Mouse (Mus musculus) hindbrain, postnatal 0 days (tissue): ENCODE results near the gene Tktl2. TPM values are rescaled to one million over a fixed set of nuclear protein-coding genes. Genes with fewer than 3 reads are reported as not detected.

Experiments used
- ATAC-seq: fragments of 200-750 bp; cut with Nextera tagmentation; 2 replicates; pipeline ENCODE4 v1.8.0; 2017; ENCODE audit warnings: mild to moderate bottlenecking, moderate TSS enrichment, moderate library complexity
- DNase-seq: peaks from one replicate; pipeline ENCODE4 v3.0.0-alpha.2; 2015; ENCODE audit warnings: low spot score
- H3K27ac ChIP-seq: fragments of 300-500 bp; sonication (generic); 2 replicates; pipeline ENCODE4 v1.5.1; 2014; ENCODE audit warnings: mild to moderate bottlenecking
- H3K27me3 ChIP-seq: fragments of 300-500 bp; sonication (generic); 2 replicates; pipeline ENCODE4 v1.6.1; 2014; ENCODE audit warnings: low read length, mixed read lengths; ENCODE audit not compliant: insufficient read depth
- H3K36me3 ChIP-seq: fragments of 300-500 bp; sonication (generic); 2 replicates; pipeline ENCODE4 v1.6.1; 2014; ENCODE audit warnings: low read length, mixed read lengths; ENCODE audit not compliant: insufficient read depth
- H3K4me1 ChIP-seq: fragments of 300-500 bp; sonication (generic); 2 replicates; pipeline ENCODE4 v1.6.1; 2014; ENCODE audit warnings: antibody characterized with exemption, low read length, mixed read lengths; ENCODE audit not compliant: insufficient read depth
- H3K4me2 ChIP-seq: fragments of 300-500 bp; sonication (generic); 2 replicates; pipeline ENCODE4 v1.6.1; 2014; ENCODE audit warnings: low read depth, mild to moderate bottlenecking, low read length, moderate library complexity, mixed read lengths
- H3K4me3 ChIP-seq: fragments of 300-500 bp; sonication (generic); 2 replicates; pipeline ENCODE4 v1.5.1; 2014; ENCODE audit warnings: low read length
- H3K9ac ChIP-seq: fragments of 300-500 bp; sonication (generic); replicated peaks from 2 replicates; pipeline ENCODE4 v1.6.1; 2014; ENCODE audit warnings: mild to moderate bottlenecking, low read length, moderate library complexity, mixed read lengths
- H3K9me3 ChIP-seq: fragments of 300-500 bp; sonication (generic); 2 replicates; pipeline ENCODE4 v1.6.1; 2016; ENCODE audit warnings: low read length, mixed read lengths
- CTCF ChIP-seq: IDR thresholded peaks from 2 replicates; pipeline ENCODE4 v1.5.1; 2016; ENCODE audit warnings: antibody characterized with exemption, control low read depth, low read depth
- WGBS: fragments of 180-500 bp; shearing (Covaris S2); extraction: QIAGEN DNeasy Blood & Tissue Kit; methylation state at CpG from one replicate; pipeline ENCODE4 v1.1.7; 2014; 5-methylcytosine and 5-hydroxymethylcytosine counted together
- polyA plus RNA-seq: library from polyadenylated mRNA; unstranded; fragments of >200 nt; fragmentation: Nextera tagmentation; extraction: Ambion mirVana; gene quantifications from 2 replicates; pipeline ENCODE4 v1.2.1, GENCODE M21; 2015
- total RNA-seq: library from RNA; depleted of rRNA; stranded (reverse); fragments of >200 nt; gene quantifications from 2 replicates; pipeline ENCODE4 v1.2.3, GENCODE M21; 2014; rRNA removed

Gene Tktl2
- total and polyA plus RNA-seq, 2 experiments from 2014 or later: 0.05 to 0.16 TPM

GRCm38 (mm10) chr8:66495726-66496125 is 15.8 kb upstream of the Tktl2 start:
- Histone ChIP-seq H3K9me3 (no peaks in the 10 kb centered on the region), H3K4me2 (no peak overlapping the region), H3K4me1 (no peaks in the 10 kb centered on the region), H3K4me3 (no peak overlapping the region), H3K9ac (no peak overlapping the region), H3K27me3 (no peaks in the 10 kb centered on the region), H3K36me3 (no peaks in the 10 kb centered on the region), H3K27ac (no peak overlapping the region)
- ATAC-seq (peak; percentile 85), DNase-seq (peak; percentile 82)
- TF ChIP-seq CTCF: peak; percentile 90
- 7% methylated on average over 8 of the region's 8 CpGs for WGBS

- DNase-seq: peak; percentile 88
- Histone ChIP-seq H3K4me3 (no peak overlapping the region), H3K27me3 (no peaks in the 10 kb centered on the region), H3K4me1 (no peaks in the 10 kb centered on the region), H3K36me3 (no peaks in the 10 kb centered on the region), H3K9ac (no peak overlapping the region), H3K9me3 (no peaks in the 10 kb centered on the region), H3K27ac (no peak overlapping the region), H3K4me2 (no peak overlapping the region)
- ATAC-seq: peak; percentile 63; the same call in 1 of the 2 replicates
- peak; percentile 81 for TF ChIP-seq CTCF
- WGBS: 32% methylated on average over 4 of the region's 4 CpGs
Observed at GRCm38 (mm10) chr8:66496998-66497577, 14.5 kb upstream of the Tktl2 start.

DNA sequence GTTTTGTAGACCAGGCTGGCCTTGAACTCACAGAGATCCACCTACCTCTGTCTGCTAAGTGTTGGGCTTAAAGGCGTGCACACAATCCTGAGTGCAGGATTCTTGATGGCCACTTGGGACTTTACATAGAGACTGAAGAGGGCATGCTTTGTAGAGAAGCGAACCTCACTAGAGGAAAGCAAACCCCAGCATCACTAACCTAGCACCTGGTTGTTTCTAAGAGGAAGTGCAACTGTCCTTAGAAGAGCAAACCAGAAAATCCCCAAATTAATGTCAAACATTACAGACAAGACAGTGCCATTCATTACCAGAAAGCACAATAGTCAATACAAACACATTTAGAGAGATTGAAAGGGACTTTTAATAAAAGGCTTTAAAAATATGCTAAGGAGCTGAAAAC is 8.2 kb upstream of the Tktl2 start:
- Histone ChIP-seq H3K27ac (no peak overlapping the region), H3K9me3 (no peaks in the 10 kb centered on the region), H3K4me3 (no peak overlapping the region), H3K36me3 (no peaks in the 10 kb centered on the region), H3K4me2 (no peak overlapping the region), H3K4me1 (no peaks in the 10 kb centered on the region), H3K9ac (no peak overlapping the region), H3K27me3 (no peaks in the 10 kb centered on the region)
- no peak for TF ChIP-seq CTCF
- 89% methylated on average over 2 of the region's 2 CpGs for WGBS
- ATAC-seq (no peak), DNase-seq (no peak)

- no peak for DNase-seq
- Histone ChIP-seq H3K9me3 (no peaks in the 10 kb centered on the region), H3K4me3 (no peak overlapping the region), H3K27me3 (no peaks in the 10 kb centered on the region), H3K9ac (no peak overlapping the region), H3K27ac (no peak overlapping the region), H3K4me2 (no peak overlapping the region), H3K4me1 (no peaks in the 10 kb centered on the region), H3K36me3 (no peaks in the 10 kb centered on the region)
- 94% methylated on average over 2 of the region's 2 CpGs for WGBS
- TF ChIP-seq CTCF: no peak
- ATAC-seq: no peak
Observed at GRCm38 (mm10) chr8:66519149-66519548, 7.6 kb downstream of the Tktl2 start.

GRCm38 (mm10) chr8:66520576-66520975 is 9.0 kb downstream of the Tktl2 start:
- Histone ChIP-seq H3K27me3 (no peaks in the 10 kb centered on the region), H3K9me3 (no peaks in the 10 kb centered on the region)
- no peak for TF ChIP-seq CTCF

DNA sequence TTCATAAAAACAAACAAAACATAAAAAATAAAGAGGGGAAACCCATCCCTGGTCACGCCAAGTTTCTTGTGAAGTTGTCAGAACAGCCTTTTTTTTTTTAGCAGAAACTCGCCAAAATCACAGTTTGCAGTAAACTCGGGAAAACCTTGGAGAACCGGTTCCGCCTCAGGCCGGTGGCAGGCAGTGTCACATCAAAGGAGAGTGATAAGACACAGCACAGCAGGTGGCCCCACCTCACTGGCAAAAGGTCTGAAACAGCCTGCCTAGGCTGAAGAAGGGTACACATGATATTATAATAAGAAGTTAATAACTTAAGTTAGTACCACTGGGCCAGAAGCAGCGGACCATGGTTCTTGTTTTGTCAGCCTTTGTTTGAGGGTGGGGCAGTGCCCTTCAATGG is 38.5 kb downstream of the Tktl2 start:
- no peak overlapping the region for H3K4me2 ChIP-seq
- H3K9me3 ChIP-seq: no peaks in the 10 kb centered on the region
- no peak overlapping the region for H3K4me3 ChIP-seq
- WGBS: 27% methylated on average over 7 of the region's 7 CpGs
- no peak overlapping the region for H3K9ac ChIP-seq
- no peak overlapping the region for H3K27ac ChIP-seq
- no peaks in the 10 kb centered on the region for H3K27me3 ChIP-seq
- DNase-seq (no peak), ATAC-seq (no peak)
- TF ChIP-seq CTCF: no peak
- H3K36me3 ChIP-seq: no peaks in the 10 kb centered on the region
- H3K4me1 ChIP-seq: no peaks in the 10 kb centered on the region

More at GRCm38 (mm10) chr8:66520576-66520975, 9.0 kb downstream of the Tktl2 start:
- H3K4me3 ChIP-seq: no peak overlapping the region
- H3K27ac ChIP-seq: no peak overlapping the region
- H3K4me2 ChIP-seq: no peak overlapping the region
- H3K36me3 ChIP-seq: no peaks in the 10 kb centered on the region
- ATAC-seq (no peak), DNase-seq (no peak)
- no peak overlapping the region for H3K9ac ChIP-seq
- no peaks in the 10 kb centered on the region for H3K4me1 ChIP-seq

Other genes with a start within 250 kb of the Tktl2 start
- gene Tma16, start 25.2 kb upstream of the Tktl2 start, total RNA-seq: 7.2 and 9.5 TPM in 2 replicates
- 12.2 and 14.2 TPM in 2 replicates for gene Tma16, start 25.2 kb upstream of the Tktl2 start, polyA plus RNA-seq
- 1.6 and 2.9 TPM in 2 replicates for gene Npy5r, start 176.4 kb downstream of the Tktl2 start, total RNA-seq
- gene Npy5r, start 176.4 kb downstream of the Tktl2 start, polyA plus RNA-seq: 1.0 and 1.7 TPM in 2 replicates
- gene Npy1r, start 185.4 kb downstream of the Tktl2 start, total RNA-seq: 6.4 and 6.7 TPM in 2 replicates
- 7.0 and 7.7 TPM in 2 replicates for gene Npy1r, start 185.4 kb downstream of the Tktl2 start, polyA plus RNA-seq